Mouse (Mus musculus): Measurements from ENCODE around the gene Pibf1. TPM values are rescaled to one million over a fixed set of nuclear protein-coding genes. Genes with fewer than 3 reads are reported as not detected.

Pibf1 gene
- total RNA-seq, 2 experiments from 2014 or later, result 13.5 to 13.9 TPM

DNA sequence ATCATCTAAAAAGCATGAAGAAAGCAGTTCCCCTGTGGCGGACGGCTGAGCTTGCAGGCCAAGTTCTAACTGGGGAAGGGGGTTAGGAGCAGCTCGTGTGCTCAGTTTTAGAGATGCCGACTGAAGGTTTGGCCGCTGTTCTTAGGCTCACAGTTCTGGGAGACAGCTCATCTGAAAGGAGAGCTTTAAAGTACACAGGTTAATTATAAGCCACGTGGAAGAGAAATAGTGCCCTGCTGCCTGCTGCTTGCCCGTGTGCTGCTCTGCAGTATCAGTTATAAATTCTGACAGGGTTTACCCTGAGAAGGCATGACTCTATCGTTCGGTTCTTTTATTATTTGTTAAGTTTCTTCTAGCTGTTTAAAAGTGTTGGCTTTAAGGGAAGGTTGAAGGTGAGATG is 36.5 kb downstream of the Pibf1 start:
- no peak for DNase-seq (ENCODE audit: low spot score in 2 of 2)
- intact Hi-C loops (cut with DNase I), result no loop called here

DNA sequence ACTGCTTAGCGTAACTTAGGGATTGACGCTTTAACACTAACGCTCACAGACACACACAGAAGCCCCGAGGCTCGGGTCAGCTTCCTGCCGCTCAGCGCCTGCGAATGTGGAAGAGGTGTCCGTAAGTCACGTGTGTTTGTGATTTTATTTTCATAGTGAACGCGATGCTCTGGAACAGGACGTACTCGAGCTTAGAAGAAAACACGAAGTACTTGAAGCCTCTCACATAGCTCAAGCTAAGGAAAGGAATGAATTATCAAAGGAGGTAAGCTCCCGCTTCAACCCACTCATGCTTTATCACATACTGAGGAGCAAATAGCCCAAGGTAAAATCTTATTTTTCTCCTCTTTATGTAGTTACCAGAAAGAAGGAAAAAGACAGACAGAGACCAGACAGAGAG is 37.1 kb downstream of the Pibf1 start:
- intact Hi-C loops (cut with DNase I), result no loop called here

DNA sequence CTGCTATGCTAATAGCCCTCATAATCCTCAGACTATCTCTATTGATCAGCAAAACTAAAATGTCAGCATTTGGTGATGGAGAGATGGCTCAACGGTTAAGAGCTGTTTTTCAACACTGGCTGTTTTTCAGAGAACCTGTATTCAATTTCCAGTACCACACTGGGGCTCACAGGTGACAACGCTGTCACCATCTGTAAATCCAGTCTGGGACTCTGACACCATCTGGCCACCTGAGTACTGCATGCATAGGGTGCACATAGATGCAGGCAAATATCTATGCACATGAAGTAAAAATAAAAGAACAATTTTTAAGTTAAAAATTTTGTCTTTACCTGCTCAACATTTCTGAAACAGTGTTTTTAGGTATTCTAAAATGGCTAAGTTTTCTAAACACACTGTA is 40.8 kb downstream of the Pibf1 start:
- no peak for DNase-seq (ENCODE audit: low spot score in 2 of 2)
- intact Hi-C loops (cut with DNase I), result loop anchor here (5.0 to 10.0 kb wide), 2 partner anchors 155 to 617 kb away; partner anchors contain the start of gene Klf5

More for the DNA sequence above, 37.1 kb downstream of the Pibf1 start:
- DNase-seq (ENCODE audit: low spot score in 2 of 2), result no peak

DNA sequence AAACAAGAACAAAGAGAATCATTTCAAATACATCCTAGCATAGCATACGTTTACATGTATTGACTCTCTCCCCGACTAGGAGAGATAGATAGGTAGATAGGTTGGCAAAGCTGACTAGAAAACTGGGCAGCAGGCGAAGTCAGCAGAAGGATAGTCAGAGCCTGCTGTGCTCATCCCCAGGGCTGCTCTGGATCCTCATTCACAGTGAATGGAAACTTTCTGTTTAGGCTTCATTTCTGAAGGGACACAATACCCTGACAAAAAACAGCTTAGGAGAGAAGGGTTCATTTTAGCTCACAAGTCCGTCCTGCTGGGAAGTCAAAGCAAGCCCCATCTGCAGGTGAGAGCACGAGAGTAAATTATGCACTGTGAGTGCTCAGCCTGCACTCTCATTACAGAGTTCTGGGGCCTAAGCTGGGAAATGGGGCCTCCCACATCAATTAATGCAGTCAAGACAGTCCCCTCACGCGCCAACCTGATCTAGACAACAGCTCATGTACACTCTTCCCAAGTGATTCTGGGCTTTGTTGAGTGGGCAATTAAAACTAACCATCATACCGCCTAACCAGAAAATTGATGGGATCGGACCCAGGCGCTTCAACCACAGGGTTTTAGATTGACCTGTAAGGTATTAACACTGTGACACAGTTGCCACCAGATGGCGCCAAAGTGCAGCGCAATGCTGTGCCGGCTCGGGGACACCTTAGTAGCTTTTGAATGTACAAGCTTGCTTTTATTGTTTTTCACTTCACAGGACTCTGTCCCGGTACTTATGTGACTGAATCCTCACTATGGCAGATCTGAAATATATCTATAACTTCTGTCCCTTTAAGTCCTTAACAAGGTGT is 42.8 kb downstream of the Pibf1 start:
- intact Hi-C loops (cut with DNase I), result loop anchor here (1.0 to 10.0 kb wide), 3 partner anchors 153 to 752 kb away; partner anchors contain the start of gene Klf5

DNA sequence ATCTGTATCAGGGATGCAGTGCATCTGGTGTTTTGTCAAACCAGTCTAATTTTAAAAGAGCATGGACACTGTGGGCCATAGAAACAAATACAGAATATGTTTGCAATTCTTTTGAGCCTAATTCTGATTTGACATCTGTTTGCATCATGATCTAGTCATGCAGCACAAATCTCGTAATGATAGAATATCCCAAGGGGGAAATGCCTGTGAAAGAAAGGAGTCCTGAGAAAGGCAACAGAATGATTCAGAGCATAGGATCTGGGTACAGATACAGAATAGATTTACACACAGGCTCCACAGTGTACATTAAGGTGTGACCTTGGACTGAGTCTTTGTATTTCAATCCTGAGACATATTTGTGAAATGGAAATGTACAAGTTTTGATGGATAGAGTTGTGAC is 47.6 kb downstream of the Pibf1 start:
- DNase-seq (ENCODE audit: low spot score in 2 of 2), result no peak
- intact Hi-C loops (cut with DNase I), result loop anchor here (10.0 kb wide), 1 partner anchor 148 kb away; the partner anchor contains the start of gene Klf5

More for the DNA sequence above, 42.8 kb downstream of the Pibf1 start:
- DNase-seq (ENCODE audit: low spot score in 2 of 2), result peak; percentile 77 to 78

DNA sequence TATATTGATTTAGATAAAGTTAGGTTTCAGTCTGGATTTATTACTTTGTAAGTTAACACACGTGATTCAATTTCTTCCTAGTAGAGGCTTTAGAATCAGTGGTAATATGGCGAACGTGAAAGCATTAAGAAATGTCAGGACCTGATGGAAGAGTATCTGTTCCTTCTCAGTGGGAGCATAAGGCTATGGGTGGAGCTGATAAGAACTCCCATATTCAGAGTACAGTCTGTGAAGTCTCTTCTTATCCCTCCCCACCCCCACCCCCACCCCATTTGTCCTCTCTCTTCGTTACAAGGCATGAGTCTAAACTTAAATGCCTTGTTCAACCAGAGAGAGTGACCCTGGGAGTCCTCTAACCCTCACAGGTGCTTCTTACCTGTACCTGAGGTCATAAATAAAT is 53.5 kb downstream of the Pibf1 start:
- DNase-seq (ENCODE audit: low spot score in 2 of 2), result no peak
- intact Hi-C loops (cut with DNase I), result no loop called here

DNA sequence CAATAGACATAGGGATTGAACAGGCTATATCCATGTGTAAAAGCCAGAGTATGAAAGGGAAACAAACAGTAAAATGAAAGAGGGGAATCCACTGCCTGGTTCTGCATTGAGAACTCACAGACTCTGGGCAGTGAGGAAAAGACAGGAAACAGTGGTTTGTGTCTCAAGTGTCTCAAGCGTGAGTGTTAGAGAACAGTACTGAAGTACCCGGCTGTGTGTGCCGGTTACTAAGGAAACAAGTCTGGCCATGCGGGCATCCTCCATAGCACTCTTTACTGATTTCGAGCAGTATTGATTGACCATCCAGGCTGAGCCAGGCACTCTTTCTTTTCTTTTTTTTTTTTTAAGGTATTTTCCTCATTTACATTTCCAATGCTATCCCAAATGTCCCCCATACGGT is 60.7 kb downstream of the Pibf1 start:
- intact Hi-C loops (cut with DNase I), result loop anchor here (5.0 to 10.0 kb wide), 2 partner anchors 65 to 217 kb away; no protein-coding TSS in a partner anchor
- DNase-seq (ENCODE audit: low spot score in 2 of 2), result no peak

DNA sequence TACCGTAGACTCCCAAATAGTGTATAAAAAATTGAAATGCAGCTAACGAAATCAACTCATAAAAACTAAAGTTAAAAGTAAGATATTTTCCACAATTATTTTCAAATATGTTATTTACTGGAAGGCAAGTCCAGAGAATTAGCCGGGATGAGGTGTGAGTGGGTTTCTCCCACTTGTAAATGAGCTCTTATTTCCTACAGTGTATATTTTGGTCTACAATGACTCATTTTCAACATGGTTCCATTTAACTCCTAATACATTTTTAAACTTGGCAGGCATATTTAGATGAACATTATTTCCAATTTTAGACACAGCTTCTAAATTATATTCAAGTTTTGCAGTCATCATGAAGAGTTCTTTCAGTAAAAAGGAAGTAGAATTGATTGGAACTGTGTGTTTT is 63.8 kb downstream of the Pibf1 start:
- intact Hi-C loops (cut with DNase I), result loop anchor here (5.0 to 10.0 kb wide), 2 partner anchors 62 to 214 kb away; no protein-coding TSS in a partner anchor
- peak in 1 of 2 experiments; percentile 56 for DNase-seq (ENCODE audit: low spot score in 2 of 2)

DNA sequence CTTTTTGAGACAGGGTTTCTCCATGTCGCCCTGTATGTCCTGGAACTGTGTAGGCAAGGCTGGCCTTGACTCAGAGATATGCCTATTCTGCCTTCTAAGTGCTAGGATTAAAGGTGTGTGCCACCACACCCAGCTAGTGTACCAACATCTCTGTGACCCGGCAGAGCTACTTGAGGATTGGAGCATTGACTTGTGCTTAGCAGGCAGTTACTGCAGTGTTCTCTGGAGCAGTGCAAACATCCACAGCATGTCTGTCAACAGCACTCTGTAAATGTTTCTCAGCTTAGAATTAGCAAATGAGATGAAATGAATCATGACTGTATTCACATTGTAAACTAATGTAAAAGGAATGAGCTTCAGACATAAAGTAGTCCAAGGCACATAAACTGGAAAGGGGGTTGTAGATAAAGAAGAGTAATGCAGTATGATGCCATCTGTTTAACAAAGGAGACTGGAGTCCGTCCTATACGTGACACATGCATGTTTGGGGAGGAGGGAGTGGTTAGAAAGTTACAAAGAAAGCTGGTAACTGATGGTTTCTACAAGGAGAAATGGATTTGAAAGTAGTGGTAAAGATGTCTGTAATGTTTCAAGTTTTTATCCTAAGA is 75.0 kb downstream of the Pibf1 start:
- intact Hi-C loops (cut with DNase I), result no loop called here
- DNase-seq (ENCODE audit: low spot score in 2 of 2), result no peak

DNA sequence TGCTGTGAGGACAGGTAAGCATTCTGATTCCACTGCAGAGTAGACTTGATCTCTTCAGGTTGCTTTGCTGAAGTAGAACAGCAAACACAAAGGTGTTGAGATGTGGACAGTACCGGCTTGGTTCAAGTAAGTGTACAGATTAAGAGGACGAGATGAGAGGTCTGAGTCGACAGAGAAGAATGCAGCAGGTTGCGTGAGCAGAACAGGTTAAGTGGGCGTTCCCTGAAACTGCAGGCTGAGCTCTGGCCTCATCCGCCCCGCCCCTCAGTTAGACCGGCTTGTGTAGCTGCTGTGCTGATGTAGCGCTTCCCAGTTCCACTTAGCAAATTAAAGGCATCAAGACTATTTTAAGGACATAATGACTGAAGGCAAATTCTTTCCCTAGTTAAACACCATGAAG is 77.3 kb downstream of the Pibf1 start:
- DNase-seq (ENCODE audit: low spot score in 2 of 2), result no peak
- intact Hi-C loops (cut with DNase I), result no loop called here

DNA sequence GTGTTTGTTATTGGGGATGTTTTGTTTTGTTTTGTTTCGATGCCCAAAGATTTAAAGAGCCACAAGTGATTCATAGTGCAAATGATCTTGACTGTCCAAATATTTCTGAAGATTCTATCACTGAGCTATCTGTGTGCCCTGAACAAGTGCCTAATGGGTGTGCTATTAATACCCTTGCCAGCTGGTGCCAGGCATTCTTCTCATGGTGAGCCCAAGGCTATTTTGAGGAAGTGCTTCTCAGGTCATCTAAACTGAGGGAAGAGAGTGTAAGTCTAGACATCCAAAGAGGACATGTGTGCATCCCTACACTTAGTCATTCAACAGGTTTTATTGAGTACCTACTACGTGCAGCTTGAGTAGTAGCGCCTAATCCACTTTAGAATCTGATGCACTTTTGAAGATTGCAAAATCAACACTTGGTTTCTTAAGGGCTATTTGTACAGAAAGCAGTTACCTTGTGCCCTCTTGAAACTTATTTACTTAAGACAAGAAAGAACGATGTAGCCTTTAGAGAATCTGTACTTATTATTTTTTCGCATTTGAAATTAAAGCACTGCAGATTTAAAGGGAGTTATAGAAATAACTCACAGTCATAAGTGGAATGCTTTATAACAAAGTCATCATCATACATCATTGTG is 91.0 kb downstream of the Pibf1 start:
- intact Hi-C loops (cut with DNase I), result no loop called here
- no peak for DNase-seq (ENCODE audit: low spot score in 2 of 2)

DNA sequence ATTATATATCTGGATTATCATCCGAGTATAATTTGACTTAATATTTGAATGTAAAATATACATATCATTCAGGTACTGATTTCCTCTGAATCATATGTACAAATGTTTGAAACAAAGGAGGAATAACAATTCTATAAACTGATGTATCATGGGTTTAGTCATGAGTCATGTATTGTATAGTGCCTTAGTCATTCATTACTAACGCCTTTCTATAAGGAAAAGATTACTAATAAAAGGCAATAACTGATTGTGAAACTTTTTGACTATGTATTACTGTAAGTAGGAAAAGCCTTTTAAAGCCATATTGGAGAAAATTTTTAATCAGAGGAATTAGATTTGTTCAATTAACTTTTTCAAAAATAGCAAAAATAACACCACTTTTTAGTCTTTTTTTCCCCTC is 106.6 kb downstream of the Pibf1 start:
- intact Hi-C loops (cut with DNase I), result no loop called here
- DNase-seq (ENCODE audit: low spot score in 2 of 2), result no peak

DNA sequence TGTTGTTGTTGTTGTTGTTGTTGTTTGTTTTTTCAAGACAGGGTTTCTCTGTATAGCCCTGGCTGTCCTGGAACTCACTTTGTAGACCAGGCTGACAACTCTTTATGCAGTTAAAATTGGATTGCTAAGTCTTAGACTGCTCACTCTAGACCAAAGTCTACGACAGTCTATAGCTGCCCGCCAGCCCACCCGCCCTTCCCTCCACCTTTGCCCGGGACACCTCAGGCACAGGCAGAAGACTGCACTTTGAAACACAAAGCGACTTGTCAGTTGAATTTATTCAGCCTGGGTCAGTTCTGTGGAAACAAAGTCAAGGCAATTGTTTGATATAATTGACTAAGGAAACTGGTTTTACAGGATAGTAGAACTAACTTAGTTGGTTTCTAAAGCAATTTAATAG is 107.4 kb downstream of the Pibf1 start:
- intact Hi-C loops (cut with DNase I), result no loop called here

DNA sequence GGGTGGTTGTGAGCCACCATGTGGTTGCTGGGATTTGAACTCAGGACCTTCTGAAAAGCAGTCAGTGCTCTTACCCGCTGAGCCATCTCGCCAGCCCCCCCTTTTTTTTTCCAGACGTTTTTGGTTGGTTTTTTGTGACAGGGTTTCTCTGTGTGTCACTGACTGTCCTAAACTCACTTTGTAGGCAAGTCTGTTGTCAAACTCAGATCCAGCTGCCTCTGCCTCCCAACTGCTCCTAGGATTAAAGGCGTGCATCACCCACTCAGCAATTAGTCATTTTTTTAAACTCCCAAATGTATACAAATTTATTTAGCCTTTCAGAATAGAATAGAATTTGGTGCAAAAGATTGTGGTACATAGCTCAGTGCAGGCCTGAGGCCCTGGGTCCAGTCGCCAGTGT is 111.2 kb downstream of the Pibf1 start:
- DNase-seq (ENCODE audit: low spot score in 2 of 2), result peak; percentile 15 to 16
- intact Hi-C loops (cut with DNase I), result no loop called here

More for the DNA sequence above, 107.4 kb downstream of the Pibf1 start:
- DNase-seq (ENCODE audit: low spot score in 2 of 2), result no peak

DNA sequence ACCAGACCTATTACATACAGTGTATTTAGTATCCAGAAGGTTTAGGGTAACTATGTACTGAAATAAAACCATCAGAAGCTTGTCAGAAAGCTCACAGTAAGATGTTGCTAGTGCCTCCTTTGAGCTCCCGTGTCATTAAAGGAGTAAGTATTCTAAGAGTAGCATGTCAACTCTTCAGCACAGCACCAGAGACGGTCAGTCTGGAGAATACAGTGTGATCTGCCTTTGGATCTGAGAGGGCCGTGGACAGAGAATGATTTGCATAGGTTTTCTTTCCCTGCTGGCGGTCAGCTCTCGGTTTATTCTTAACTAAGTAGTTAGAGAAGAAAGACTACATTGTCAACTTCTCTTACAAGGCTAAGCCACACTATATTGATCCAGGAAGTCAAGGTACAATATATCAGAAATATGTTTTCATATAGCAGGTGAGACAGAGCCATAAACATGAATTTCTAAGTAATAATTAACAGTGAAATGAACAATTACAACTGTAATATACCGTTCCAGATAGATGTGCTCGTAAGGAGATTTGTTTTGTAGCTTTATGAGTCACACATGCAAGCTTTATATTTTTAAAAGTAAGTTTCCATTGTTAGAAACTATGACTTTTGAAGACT is 119.3 kb downstream of the Pibf1 start:
- no peak for DNase-seq (ENCODE audit: low spot score in 2 of 2)
- intact Hi-C loops (cut with DNase I), result no loop called here

DNA sequence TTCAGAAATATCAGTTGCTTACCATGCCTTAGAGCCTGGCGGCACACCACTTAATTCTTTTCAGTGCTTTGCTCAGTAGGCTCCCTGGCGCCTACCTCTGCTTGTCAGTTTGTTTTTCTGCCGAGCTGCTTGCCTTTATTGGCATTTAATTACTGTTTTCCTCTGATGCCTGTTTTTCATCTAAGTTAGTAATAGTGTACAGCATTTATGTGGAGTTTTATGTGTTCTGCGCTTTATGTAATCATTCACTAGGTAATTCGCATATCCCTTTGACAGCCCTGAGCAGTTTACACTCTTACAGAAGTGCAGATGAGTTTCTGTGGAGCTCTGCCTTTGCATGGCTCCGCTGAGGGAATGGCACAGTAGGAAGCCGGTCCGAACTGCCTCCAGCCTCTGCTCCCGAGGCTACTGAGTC is 120.5 kb downstream of the Pibf1 start:
- intact Hi-C loops (cut with DNase I), result loop anchor here (10.0 kb wide), 1 partner anchor 55 kb away; no protein-coding TSS in a partner anchor
- peak in 1 of 2 experiments; percentile 33 for DNase-seq (ENCODE audit: low spot score in 2 of 2)

DNA sequence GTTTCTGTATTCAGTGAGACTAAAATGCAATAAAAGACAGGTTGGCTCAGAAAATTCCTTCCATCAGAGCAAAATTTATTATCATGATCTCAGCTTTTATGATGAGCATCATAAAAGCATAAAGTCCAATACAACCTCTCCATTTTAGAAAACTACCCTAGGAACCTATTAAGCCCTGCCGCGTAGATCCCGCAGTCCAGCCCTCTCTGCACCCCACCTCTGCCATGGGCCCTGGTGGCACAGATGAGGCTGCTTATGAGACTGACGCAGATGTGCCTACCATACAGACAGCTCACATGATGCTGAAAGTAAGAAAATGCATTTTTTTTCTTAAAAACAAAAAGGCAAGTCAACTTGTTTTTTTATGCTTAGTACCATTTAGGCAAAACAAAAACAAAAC is 126.7 kb downstream of the Pibf1 start:
- DNase-seq (ENCODE audit: low spot score in 2 of 2), result no peak
- intact Hi-C loops (cut with DNase I), result loop anchor here (10.0 kb wide), 1 partner anchor 61 kb away; no protein-coding TSS in a partner anchor

DNA sequence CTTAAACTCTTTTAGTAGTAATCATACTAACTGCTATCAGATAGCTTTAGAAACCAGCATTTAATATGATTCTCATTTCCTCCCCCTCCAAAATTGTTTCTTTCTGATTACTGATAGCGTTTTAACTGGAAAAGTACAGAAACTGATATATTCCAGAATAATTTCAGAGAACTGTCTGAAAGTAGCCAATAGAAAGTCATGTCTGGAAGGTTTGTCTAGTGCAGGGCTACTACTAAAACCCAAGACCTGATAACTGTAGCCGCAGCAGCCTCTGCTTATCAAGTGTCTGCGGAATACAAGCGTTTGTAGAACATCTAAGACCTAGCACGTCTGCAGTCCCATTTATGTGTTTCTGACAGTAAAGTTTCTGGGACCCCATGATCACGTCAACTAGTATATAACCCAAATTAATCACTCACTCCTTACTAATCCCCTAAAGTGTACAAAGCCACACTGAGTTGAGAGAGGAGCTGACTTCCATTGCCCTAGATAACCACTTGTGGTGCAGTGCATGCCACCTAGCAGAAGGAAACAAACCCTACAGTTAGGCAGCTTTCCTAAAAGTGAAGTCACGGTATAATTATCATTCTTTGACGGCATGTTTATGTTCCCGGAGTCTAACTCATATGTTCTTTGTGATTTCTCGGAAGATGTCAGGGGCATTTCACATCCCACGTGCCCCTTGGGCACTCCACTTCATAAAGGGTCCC is 130.0 kb downstream of the Pibf1 start:
- DNase-seq (ENCODE audit: low spot score in 2 of 2), result no peak
- intact Hi-C loops (cut with DNase I), result loop anchor here (10.0 kb wide), 1 partner anchor 64 kb away; no protein-coding TSS in a partner anchor

DNA sequence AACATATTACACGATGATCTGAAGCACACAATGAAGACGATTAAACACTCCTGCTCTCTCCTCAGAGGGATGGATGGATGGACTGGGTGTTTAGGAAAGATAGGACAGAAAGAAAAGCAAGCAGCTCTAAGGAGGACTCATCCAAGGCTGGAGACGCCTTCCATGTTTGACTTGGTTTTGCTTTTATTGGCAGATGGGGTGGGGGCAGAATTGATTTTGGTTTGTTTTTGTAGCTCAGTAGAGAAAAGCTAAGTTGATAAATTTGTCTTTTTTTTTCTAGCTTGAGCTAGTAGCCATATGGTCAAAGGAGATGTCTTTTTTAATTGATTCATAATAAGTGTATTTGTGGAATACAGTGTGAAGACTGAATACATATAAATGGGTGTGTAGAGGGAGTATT is 133.8 kb downstream of the Pibf1 start:
- no peak for DNase-seq (ENCODE audit: low spot score in 2 of 2)
- intact Hi-C loops (cut with DNase I), result no loop called here
